Mouse (Mus musculus): ENCODE measurements around the gene Camkk2.

DNA sequence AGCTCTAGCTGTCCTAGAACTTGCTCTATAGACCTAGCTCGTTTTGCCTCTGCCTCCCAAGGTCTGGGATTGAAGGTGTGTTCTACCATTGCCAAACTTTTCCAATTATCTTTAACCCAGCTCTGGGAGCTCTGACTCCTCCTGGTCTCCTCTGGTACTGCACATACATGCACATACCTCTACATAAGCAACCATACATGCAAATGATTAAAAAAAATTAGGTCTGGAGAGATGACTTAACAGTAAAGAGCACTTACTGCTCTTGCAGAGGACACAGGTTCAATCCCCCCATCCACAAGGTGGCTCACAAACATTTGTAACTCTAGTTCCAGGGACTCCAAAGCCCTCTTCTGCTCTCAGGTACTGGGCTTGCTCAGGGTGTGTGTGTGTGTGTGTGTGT is 44.8 kb upstream of the Camkk2 start:
- no peak for TF ChIP-seq CTCF (IDR thresholded peaks at IDR 0.05; ENCODE audit: extremely low read depth, insufficient read depth, insufficient read length, insufficient replicate concordance)
- TF ChIP-seq POLR2A (IDR thresholded peaks at IDR 0.05; ENCODE audit: low read depth, low read length): no peak
